Mouse (Mus musculus) heart, postnatal 0 days (tissue): ENCODE results near the gene Elf2. TPM values are rescaled to one million over a fixed set of nuclear protein-coding genes. Genes with fewer than 3 reads are reported as not detected.
A peak's percentile ranks its signal among the peaks of the same experiment; 100 is the strongest.

ENCODE experiments used
- ATAC-seq: fragments of 200-750 bp; cut with Nextera tagmentation; 2 replicates; pipeline ENCODE4 v1.8.0; 2017; ENCODE audit warnings: low read depth, moderate number of reproducible peaks, moderate library complexity; ENCODE audit not compliant: insufficient read depth
- DNase-seq: peaks from one replicate; pipeline ENCODE4 v3.0.0-alpha.2; 2016; ENCODE audit warnings: low spot score
- H3K27ac ChIP-seq: fragments of 300-500 bp; sonication (generic); 2 replicates; pipeline ENCODE4 v1.5.1; 2014; ENCODE audit warnings: low read depth, mild to moderate bottlenecking
- H3K27me3 ChIP-seq: fragments of 300-500 bp; sonication (generic); 2 replicates; pipeline ENCODE4 v1.6.1; 2014; ENCODE audit warnings: low read length, mixed read lengths; ENCODE audit not compliant: control insufficient read depth, insufficient read depth
- H3K36me3 ChIP-seq: fragments of 300-500 bp; sonication (generic); replicated peaks from 2 replicates; pipeline ENCODE4 v1.6.1; 2014; ENCODE audit warnings: low read length, mixed read lengths; ENCODE audit not compliant: control insufficient read depth, insufficient read depth
- H3K4me1 ChIP-seq: fragments of 300-500 bp; sonication (generic); 2 replicates; pipeline ENCODE4 v1.6.1; 2014; ENCODE audit warnings: antibody characterized with exemption; ENCODE audit not compliant: control insufficient read depth, insufficient read depth
- H3K4me2 ChIP-seq: fragments of 300-500 bp; sonication (generic); 2 replicates; pipeline ENCODE4 v1.6.1; 2014; ENCODE audit warnings: low read depth, mild to moderate bottlenecking, low read length, moderate library complexity
- H3K4me3 ChIP-seq: fragments of 300-500 bp; sonication (generic); 2 replicates; pipeline ENCODE4 v1.5.1; 2014; ENCODE audit warnings: low read depth, low read length
- H3K9ac ChIP-seq: fragments of 300-500 bp; sonication (generic); replicated peaks from 2 replicates; pipeline ENCODE4 v1.6.1; 2014; ENCODE audit warnings: low read depth, low read length, mixed read lengths
- H3K9me3 ChIP-seq: fragments of 300-500 bp; sonication (generic); replicated peaks from 2 replicates; pipeline ENCODE4 v1.6.1; 2016; ENCODE audit warnings: low read length; ENCODE audit not compliant: control insufficient read depth
- CTCF ChIP-seq: IDR thresholded peaks from 2 replicates; pipeline ENCODE4 v1.5.1; 2016; ENCODE audit warnings: antibody characterized with exemption, control low read depth, low read depth
- EP300 ChIP-seq: IDR thresholded peaks from 2 replicates; pipeline ENCODE4 v1.6.1; 2016; ENCODE audit warnings: antibody characterized with exemption, low read depth
- WGBS: fragments of 180-500 bp; shearing (Covaris S2); extraction: QIAGEN DNeasy Blood & Tissue Kit; methylation state at CpG from one replicate; pipeline ENCODE4 v1.1.7; 2014; 5-methylcytosine and 5-hydroxymethylcytosine counted together
- polyA plus RNA-seq: library from polyadenylated mRNA; unstranded; fragments of >200 nt; fragmentation: Nextera tagmentation; extraction: Ambion mirVana; gene quantifications from 2 replicates; pipeline ENCODE4 v1.2.1, GENCODE M21; 2015
- total RNA-seq: library from RNA; depleted of rRNA; stranded (reverse); fragments of >200 nt; gene quantifications from 2 replicates; pipeline ENCODE4 v1.2.3, GENCODE M21; 2014; ENCODE audit warnings: low replicate concordance

Gene Elf2
- total and polyA plus RNA-seq, 2 experiments from 2014 or later, result 46.5 to 84.0 TPM

DNA sequence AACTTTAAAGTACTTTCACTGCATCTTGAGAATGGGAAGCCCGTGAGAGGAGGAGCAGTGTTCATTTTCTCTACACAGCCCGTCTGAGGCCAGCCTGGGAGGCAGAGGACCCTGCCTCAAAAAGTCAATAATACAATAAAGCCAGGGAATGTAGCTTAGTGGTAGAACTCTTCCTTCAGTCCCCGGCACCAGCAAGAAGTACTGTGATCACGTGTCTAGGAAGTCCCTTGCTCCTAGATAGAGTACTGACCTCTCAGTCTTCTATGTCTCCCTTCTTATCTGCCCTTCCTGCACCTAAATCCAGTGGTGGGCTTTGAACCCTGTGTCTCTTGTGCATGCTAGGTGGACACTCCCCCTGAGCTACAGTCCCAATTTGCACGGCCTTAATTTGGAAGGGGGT lies 109.6 kb downstream of the Elf2 start:
- Histone ChIP-seq H3K9me3 (no peaks in the 10 kb centered on the region), H3K4me1 (peaks cover 38% of the 10 kb centered on the region), H3K27me3 (no peaks in the 10 kb centered on the region), H3K4me3 (no peak overlapping the region), H3K36me3 (no peaks in the 10 kb centered on the region), H3K4me2 (no peak overlapping the region), H3K27ac (peak overlapping the region; percentile 69), H3K9ac (no peak overlapping the region)
- DNase-seq (no peak), ATAC-seq (no peak)
- TF ChIP-seq EP300 (no peak), CTCF (no peak)
- 64% methylated on average over 5 of the region's 5 CpGs for WGBS

DNA sequence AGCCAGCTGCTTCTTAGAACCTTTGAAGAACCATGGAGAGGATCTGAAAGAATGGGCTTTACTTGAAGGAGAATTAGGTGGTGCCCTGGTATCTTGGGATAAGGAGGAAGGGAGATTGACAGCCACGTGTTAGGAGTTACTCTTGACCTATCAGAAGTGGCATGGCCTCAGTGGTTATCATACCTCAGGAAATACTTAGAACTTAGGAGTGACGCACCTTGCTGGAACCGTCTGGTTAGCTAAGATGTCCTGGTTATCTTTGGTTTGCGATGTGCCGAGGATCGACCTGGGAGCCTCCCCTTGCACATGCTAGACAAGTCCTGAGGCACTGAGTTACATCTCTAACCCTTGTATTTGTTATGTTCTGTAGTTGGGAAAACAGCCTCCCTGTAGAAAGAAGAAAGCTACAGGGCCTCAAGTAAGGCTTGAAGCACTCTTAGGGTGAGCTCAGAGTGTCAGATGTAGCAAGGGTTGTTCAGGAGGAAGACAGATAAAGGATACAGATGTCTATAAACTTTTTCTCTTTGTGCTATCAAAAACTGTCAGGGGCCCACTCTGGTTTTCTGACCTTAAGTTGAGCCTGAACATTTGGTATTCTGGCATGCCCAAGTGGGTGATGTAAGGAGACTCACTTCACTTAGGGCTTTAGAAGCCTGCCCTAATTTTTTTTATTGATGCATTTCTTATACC lies 110.2 kb downstream of the Elf2 start:
- no peak for ATAC-seq
- Histone ChIP-seq H3K4me1 (peaks cover 42% of the 10 kb centered on the region), H3K9me3 (no peaks in the 10 kb centered on the region), H3K27ac (peak overlapping the region; percentile 69), H3K4me3 (no peak overlapping the region), H3K4me2 (no peak overlapping the region), H3K36me3 (no peaks in the 10 kb centered on the region), H3K27me3 (no peaks in the 10 kb centered on the region), H3K9ac (no peak overlapping the region)
- WGBS, result 67% methylated on average over 6 of the region's 6 CpGs
- no peak for TF ChIP-seq EP300
- no peak for DNase-seq

DNA sequence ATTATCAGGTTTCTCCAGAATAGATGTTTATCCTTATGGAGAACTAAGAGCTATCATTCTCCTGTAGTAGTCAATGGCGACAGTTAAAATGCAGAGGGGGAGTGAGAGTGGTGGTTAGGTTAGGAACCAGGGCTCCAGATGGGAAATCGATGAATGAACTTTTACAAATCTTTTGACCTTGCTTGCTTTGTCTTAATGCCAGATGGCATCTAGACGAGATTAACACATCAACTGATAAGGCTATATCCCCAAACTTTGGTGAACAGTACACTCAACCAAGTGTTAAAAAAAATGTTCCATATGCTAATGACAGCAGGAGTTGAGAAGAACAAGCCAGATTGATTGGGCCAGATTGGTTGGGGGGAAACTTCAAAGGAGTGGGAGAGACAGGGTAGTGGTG lies 111.2 kb downstream of the Elf2 start:
- no peaks in the 10 kb centered on the region for H3K36me3 ChIP-seq
- H3K4me1 ChIP-seq, result peaks cover 42% of the 10 kb centered on the region
- H3K9me3 ChIP-seq, result no peaks in the 10 kb centered on the region
- 79% methylated on average over 3 of the region's 3 CpGs for WGBS
- no peak overlapping the region for H3K9ac ChIP-seq
- no peak overlapping the region for H3K4me3 ChIP-seq
- ATAC-seq, result no peak
- H3K27ac ChIP-seq, result no peak overlapping the region
- TF ChIP-seq EP300 (no peak), CTCF (no peak)
- no peak for DNase-seq
- H3K27me3 ChIP-seq, result no peaks in the 10 kb centered on the region
- no peak overlapping the region for H3K4me2 ChIP-seq

DNA sequence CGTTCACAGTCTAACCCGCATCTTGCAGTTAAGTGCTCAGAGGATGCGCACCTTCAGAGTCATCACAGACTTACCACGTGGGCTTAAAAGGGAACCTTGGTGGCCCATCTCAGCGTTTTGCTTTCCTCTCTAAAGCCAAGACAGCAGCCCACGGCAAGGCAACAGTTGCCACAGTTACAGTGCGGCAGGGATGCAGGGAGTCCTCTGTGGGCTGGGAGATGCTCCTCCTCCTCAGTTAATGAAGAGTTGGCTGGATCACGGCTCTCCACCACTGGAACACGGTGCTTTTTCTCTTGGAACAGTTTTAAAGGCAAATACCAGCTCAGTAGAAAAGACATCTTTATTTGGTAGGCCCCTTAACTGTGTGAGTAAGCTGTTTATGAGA lies 111.7 kb downstream of the Elf2 start:
- no peaks in the 10 kb centered on the region for H3K9me3 ChIP-seq
- H3K27ac ChIP-seq, result no peak overlapping the region
- H3K4me1 ChIP-seq, result peaks cover 46% of the 10 kb centered on the region
- no peak overlapping the region for H3K4me2 ChIP-seq
- no peaks in the 10 kb centered on the region for H3K36me3 ChIP-seq
- ATAC-seq, result no peak
- H3K27me3 ChIP-seq, result no peaks in the 10 kb centered on the region
- no peak for TF ChIP-seq EP300
- TF ChIP-seq CTCF, result no peak
- no peak overlapping the region for H3K4me3 ChIP-seq
- no peak overlapping the region for H3K9ac ChIP-seq
- no peak for DNase-seq
- WGBS, result 82% methylated on average over 9 of the region's 9 CpGs

DNA sequence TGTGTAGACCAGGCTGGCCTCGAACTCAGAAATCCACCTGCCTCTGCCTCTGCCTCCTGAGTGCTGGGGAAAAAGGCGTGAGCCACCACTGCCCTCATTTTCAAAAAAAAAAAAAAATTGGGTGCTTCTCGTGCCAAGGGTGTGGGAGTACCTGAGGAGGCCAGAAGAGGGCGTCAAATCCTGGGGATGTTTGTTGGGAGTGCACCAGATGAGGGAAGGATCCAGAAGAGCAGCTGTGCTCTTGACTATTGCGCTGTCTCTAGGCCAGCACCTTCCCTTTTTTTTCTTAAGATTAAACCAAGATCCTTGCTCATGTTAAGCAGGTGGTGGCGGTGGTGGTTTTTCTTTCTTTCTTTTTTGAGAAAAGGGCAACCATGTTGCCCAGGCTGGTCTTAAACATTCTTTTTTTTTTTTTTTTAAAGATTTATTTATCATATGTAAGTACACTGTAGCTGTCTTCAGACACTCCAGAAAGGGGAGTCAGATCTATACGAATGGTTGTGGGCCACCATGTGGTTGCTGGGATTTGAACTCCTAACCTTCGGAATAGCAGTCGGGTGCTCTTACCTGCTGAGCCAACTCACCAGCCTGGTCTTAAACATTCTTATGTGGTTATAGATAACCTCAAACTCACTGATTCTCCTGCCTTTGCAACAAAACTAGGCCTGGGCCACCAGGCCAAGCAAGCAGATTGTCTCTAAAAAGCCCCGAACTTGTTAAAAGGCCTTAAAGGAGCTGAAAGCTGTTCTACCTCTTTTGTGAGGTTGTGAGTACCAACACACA lies 112.2 kb downstream of the Elf2 start:
- Histone ChIP-seq H3K27me3 (no peaks in the 10 kb centered on the region), H3K9me3 (no peaks in the 10 kb centered on the region), H3K4me2 (no peak overlapping the region), H3K4me3 (no peak overlapping the region), H3K9ac (no peak overlapping the region), H3K36me3 (no peaks in the 10 kb centered on the region), H3K27ac (no peak overlapping the region), H3K4me1 (peaks cover 51% of the 10 kb centered on the region)
- WGBS, result 74% methylated on average over 10 of the region's 10 CpGs
- no peak for ATAC-seq
- TF ChIP-seq CTCF (peak; percentile 54), EP300 (no peak)
- no peak for DNase-seq

DNA sequence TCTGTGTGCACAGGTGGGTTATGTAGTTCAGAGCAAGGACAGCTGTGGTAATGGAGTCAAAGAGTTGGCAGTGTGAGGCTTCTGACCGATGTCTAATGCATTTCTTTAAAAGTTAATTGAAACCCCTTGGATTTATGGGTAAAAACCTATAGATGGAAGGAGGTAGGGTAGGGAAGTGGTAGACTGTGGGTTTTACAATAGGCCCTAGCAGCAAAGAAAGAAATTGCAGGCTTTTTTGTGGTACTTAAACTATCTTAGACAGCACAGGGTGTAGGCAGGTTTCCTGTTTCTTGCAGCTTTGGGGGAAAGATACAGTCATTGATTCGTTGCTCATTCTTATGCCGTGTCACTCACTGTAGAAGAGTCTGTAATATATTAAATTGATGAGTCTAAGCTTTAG lies 113.9 kb downstream of the Elf2 start:
- Histone ChIP-seq H3K9me3 (no peaks in the 10 kb centered on the region), H3K4me3 (peak overlapping the region; percentile 99), H3K4me1 (peaks cover 54% of the 10 kb centered on the region), H3K9ac (no peak overlapping the region), H3K27me3 (no peaks in the 10 kb centered on the region), H3K36me3 (no peaks in the 10 kb centered on the region), H3K4me2 (peak overlapping the region; percentile 88), H3K27ac (no peak overlapping the region)
- DNase-seq (no peak), ATAC-seq (no peak)
- TF ChIP-seq EP300 (no peak), CTCF (no peak)
- 60% methylated on average over 3 of the region's 3 CpGs for WGBS
